Mouse (Mus musculus) midbrain, embryonic 14.5 days (tissue): Measurements from ENCODE around the gene Eml6. TPM values are rescaled to one million over a fixed set of nuclear protein-coding genes. Genes with fewer than 3 reads are reported as not detected.
A peak's percentile ranks its signal among the peaks of the same experiment; 100 is the strongest.

Experiments used
- ATAC-seq: fragments of 200-750 bp; cut with Nextera tagmentation; 2 replicates; pipeline ENCODE4 v1.8.0; 2017; ENCODE audit warnings: moderate number of reproducible peaks, moderate library complexity; ENCODE audit not compliant: low FRiP score, low TSS enrichment
- DNase-seq: peaks from one replicate; pipeline ENCODE4 v3.0.0-alpha.2; 2015
- H3K27ac ChIP-seq: fragments of 300-500 bp; sonication (generic); replicated peaks from 2 replicates; pipeline ENCODE4 v1.5.1; 2014; ENCODE audit warnings: mild to moderate bottlenecking, low read depth, low read length, moderate library complexity
- H3K27me3 ChIP-seq: fragments of 300-500 bp; sonication (generic); 2 replicates; pipeline ENCODE4 v1.6.1; 2014; ENCODE audit warnings: low read length, control low read depth, mixed read lengths; ENCODE audit not compliant: control insufficient read depth, insufficient read depth
- H3K36me3 ChIP-seq: fragments of 300-500 bp; sonication (generic); 2 replicates; pipeline ENCODE4 v1.6.1; 2014; ENCODE audit warnings: low read length, control low read depth; ENCODE audit not compliant: control insufficient read depth, insufficient read depth
- H3K4me1 ChIP-seq: fragments of 300-500 bp; sonication (generic); 2 replicates; pipeline ENCODE4 v1.6.1; 2014; ENCODE audit warnings: mild to moderate bottlenecking, antibody characterized with exemption, low read length, control low read depth; ENCODE audit not compliant: control insufficient read depth, insufficient read depth
- H3K4me2 ChIP-seq: fragments of 300-500 bp; sonication (generic); 2 replicates; pipeline ENCODE4 v1.6.1; 2014; ENCODE audit warnings: mild to moderate bottlenecking, low read length, moderate library complexity
- H3K4me3 ChIP-seq: fragments of 300-500 bp; sonication (generic); replicated peaks from 2 replicates; pipeline ENCODE4 v1.5.1; 2014; ENCODE audit warnings: low read depth, low read length
- H3K9ac ChIP-seq: fragments of 300-500 bp; sonication (generic); replicated peaks from 2 replicates; pipeline ENCODE4 v1.6.1; 2014; ENCODE audit warnings: mild to moderate bottlenecking, low read length, moderate library complexity
- H3K9me3 ChIP-seq: fragments of 300-500 bp; sonication (generic); 2 replicates; pipeline ENCODE4 v1.6.1; 2016; ENCODE audit warnings: low read length, control low read depth, mixed read lengths; ENCODE audit not compliant: control insufficient read depth
- WGBS: fragments of 180-500 bp; shearing (Covaris S2); extraction: QIAGEN DNeasy Blood & Tissue Kit; methylation state at CpG from one replicate; pipeline ENCODE4 v1.1.7; 2014; 5-methylcytosine and 5-hydroxymethylcytosine counted together
- polyA plus RNA-seq: library from polyadenylated mRNA; unstranded; fragments of >200 nt; fragmentation: Nextera tagmentation; extraction: Ambion mirVana; gene quantifications from 2 replicates; pipeline ENCODE4 v1.2.1, GENCODE M21; 2014

Eml6 gene
- polyA plus RNA-seq, 1 experiment from 2014 or later: 6.8 TPM

DNA sequence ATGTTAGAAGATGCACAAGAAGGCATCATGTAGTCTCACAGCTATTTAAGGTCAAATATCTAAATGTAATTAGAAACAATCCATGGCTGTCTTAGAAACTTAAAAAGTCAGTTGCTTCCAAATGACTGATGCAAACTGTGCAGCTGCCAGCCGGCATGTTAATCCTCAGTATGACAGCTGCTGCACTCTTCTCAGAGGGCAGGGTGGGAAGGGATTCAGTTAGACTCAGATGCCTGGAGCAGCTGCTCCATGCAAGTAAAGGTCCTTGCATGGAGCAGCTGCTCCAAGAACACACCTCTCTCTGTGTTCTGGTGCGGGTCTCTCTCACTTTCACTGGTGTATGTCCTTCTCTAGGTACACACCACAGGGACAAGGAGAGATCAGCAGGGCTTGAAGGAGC lies 251.5 kb downstream of the Eml6 start:
- peaks cover 7% of the 10 kb centered on the region; the same call in 1 of the 2 replicates for H3K4me1 ChIP-seq
- H3K9me3 ChIP-seq: no peaks in the 10 kb centered on the region
- H3K27me3 ChIP-seq: no peaks in the 10 kb centered on the region
- H3K36me3 ChIP-seq: no peaks in the 10 kb centered on the region
- peak; percentile 48 for DNase-seq
- no peak overlapping the region for H3K9ac ChIP-seq
- H3K27ac ChIP-seq: peak overlapping the region; percentile 8; the same call in 1 of the 2 replicates
- no peak overlapping the region for H3K4me3 ChIP-seq
- 13% methylated on average over 2 of the region's 2 CpGs for WGBS
- H3K4me2 ChIP-seq: no peak overlapping the region
- ATAC-seq: peak; percentile 68; the same call in 1 of the 2 replicates

GRCm38 (mm10) chr11:29772279-29772678 lies 253.6 kb downstream of the Eml6 start:
- 93% methylated on average over 1 of the region's 1 CpGs for WGBS
- no peak overlapping the region for H3K27ac ChIP-seq
- H3K4me2 ChIP-seq: no peak overlapping the region
- DNase-seq (no peak), ATAC-seq (no peak)
- no peak overlapping the region for H3K9ac ChIP-seq
- H3K4me1 ChIP-seq: peaks cover 7% of the 10 kb centered on the region; the same call in 1 of the 2 replicates
- no peaks in the 10 kb centered on the region for H3K36me3 ChIP-seq
- H3K4me3 ChIP-seq: no peak overlapping the region
- no peaks in the 10 kb centered on the region for H3K9me3 ChIP-seq
- H3K27me3 ChIP-seq: no peaks in the 10 kb centered on the region

DNA sequence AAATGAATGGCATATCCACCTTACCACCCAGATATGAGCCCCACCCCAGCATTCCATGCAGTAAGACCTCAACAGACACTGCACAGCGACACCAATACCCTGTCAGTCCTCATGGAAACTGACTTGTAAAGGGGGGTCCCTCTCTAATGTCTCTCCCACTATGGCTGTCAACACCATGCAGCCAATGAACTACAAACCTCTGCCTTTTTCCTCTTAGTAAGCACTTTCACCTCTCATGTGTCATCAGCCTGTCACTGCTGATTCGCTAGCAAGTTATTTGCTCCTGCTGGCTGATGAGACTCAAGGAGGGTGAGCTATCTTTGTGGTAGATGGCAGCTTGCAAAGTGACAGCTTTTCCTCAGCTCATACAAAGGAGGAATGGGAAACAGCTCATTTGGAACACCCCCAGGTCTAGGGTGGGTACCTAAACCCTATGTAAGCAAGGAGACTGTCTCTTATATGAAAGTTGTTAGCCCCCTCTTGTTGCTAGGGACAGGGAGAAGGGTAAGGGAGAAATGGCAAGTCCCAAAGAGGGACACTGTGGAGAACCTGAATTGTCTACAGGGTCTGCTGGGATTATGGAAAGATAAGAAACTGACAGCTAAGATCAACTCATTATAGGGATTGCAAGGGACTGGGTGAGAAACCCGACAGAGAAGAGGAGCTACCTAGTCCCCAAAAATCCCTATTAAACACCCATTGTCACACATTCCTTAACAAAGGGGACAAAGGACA lies 255.0 kb downstream of the Eml6 start:
- Histone ChIP-seq H3K27ac (no peak overlapping the region), H3K4me1 (peaks cover 7% of the 10 kb centered on the region; the same call in 1 of the 2 replicates), H3K4me3 (no peak overlapping the region), H3K4me2 (no peak overlapping the region), H3K9ac (no peak overlapping the region), H3K9me3 (no peaks in the 10 kb centered on the region), H3K36me3 (no peaks in the 10 kb centered on the region), H3K27me3 (no peaks in the 10 kb centered on the region)
- ATAC-seq (no peak), DNase-seq (no peak)
- WGBS: 73% methylated on average over 3 of the region's 3 CpGs

GRCm38 (mm10) chr11:29768523-29768922 lies 257.3 kb downstream of the Eml6 start:
- H3K4me1 ChIP-seq: no peaks in the 10 kb centered on the region
- no peaks in the 10 kb centered on the region for H3K27me3 ChIP-seq
- H3K4me2 ChIP-seq: no peak overlapping the region
- H3K27ac ChIP-seq: no peak overlapping the region
- no peak for ATAC-seq
- H3K36me3 ChIP-seq: no peaks in the 10 kb centered on the region
- no peaks in the 10 kb centered on the region for H3K9me3 ChIP-seq
- H3K9ac ChIP-seq: no peak overlapping the region
- no peak overlapping the region for H3K4me3 ChIP-seq
- DNase-seq: no peak

GRCm38 (mm10) chr11:29766313-29766982 lies 259.4 kb downstream of the Eml6 start:
- no peaks in the 10 kb centered on the region for H3K4me1 ChIP-seq
- 87% methylated on average over 11 of the region's 11 CpGs for WGBS
- no peak overlapping the region for H3K4me3 ChIP-seq
- H3K27ac ChIP-seq: no peak overlapping the region
- DNase-seq (no peak), ATAC-seq (no peak)
- no peak overlapping the region for H3K9ac ChIP-seq
- no peaks in the 10 kb centered on the region for H3K36me3 ChIP-seq
- no peak overlapping the region for H3K4me2 ChIP-seq
- no peaks in the 10 kb centered on the region for H3K9me3 ChIP-seq
- no peaks in the 10 kb centered on the region for H3K27me3 ChIP-seq

GRCm38 (mm10) chr11:29765063-29765462 lies 260.8 kb downstream of the Eml6 start:
- no peak overlapping the region for H3K4me2 ChIP-seq
- no peak overlapping the region for H3K9ac ChIP-seq
- DNase-seq (no peak), ATAC-seq (no peak)
- no peaks in the 10 kb centered on the region for H3K36me3 ChIP-seq
- H3K27ac ChIP-seq: no peak overlapping the region
- H3K9me3 ChIP-seq: no peaks in the 10 kb centered on the region
- 33% methylated on average over 4 of the region's 4 CpGs for WGBS
- H3K4me1 ChIP-seq: no peaks in the 10 kb centered on the region
- no peaks in the 10 kb centered on the region for H3K27me3 ChIP-seq
- no peak overlapping the region for H3K4me3 ChIP-seq

GRCm38 (mm10) chr11:29762768-29763167 lies 263.1 kb downstream of the Eml6 start:
- Histone ChIP-seq H3K27me3 (no peaks in the 10 kb centered on the region), H3K27ac (no peak overlapping the region), H3K9me3 (no peaks in the 10 kb centered on the region), H3K36me3 (0 out of 2 replicates have a peak, but pooled peaks cover 2% of the 10 kb centered on the region), H3K4me3 (no peak overlapping the region), H3K4me1 (no peaks in the 10 kb centered on the region), H3K4me2 (no peak overlapping the region), H3K9ac (no peak overlapping the region)
- DNase-seq (no peak), ATAC-seq (no peak)
- 95% methylated on average over 1 of the region's 1 CpGs for WGBS

DNA sequence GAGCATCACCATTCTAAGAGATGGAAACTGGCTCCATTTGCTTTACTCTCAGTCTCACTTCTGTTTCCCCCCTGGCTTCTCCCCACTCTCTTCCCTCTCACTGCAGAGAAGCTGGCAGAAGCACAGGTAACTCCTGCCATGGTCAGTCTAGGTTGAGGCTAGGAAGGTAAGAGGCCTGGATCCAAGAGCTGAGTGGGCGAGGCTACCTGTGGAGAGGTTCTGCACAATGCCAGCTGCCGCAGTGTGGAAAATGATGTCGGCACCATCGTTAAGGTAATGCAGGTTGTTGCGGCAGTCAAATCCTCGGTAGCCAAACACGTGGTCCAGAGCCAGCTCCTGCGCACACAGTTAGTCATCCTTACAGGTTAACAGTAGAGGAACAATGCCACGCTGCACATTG lies 264.4 kb downstream of the Eml6 start:
- no peaks in the 10 kb centered on the region for H3K9me3 ChIP-seq
- 0 out of 2 replicates have a peak, but pooled peaks cover 2% of the 10 kb centered on the region for H3K36me3 ChIP-seq
- no peak overlapping the region for H3K4me2 ChIP-seq
- H3K27ac ChIP-seq: no peak overlapping the region
- 97% methylated on average over 9 of the region's 9 CpGs for WGBS
- DNase-seq (no peak), ATAC-seq (no peak)
- H3K4me3 ChIP-seq: no peak overlapping the region
- no peaks in the 10 kb centered on the region for H3K27me3 ChIP-seq
- no peaks in the 10 kb centered on the region for H3K4me1 ChIP-seq
- H3K9ac ChIP-seq: no peak overlapping the region

DNA sequence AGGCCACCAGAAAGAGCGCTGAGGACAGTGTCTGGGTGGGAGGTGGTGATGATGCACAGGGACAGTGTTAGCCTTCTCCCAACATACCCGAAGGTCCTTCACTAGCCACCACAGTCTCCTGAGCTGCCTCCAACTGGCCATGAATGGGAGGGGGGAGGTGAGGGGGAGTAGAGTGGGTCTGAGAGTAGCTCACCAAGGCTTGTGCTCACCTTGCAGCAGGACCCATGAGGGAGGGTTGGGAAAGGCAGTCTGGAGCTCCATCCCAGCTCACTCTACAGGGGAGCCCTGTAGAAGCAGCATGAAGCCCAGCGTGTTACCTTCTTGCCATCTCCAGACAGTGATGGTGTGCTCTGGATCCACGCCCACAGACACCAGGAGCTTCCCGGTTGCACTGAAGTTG lies 267.2 kb downstream of the Eml6 start:
- H3K9ac ChIP-seq: no peak overlapping the region
- no peak overlapping the region for H3K27ac ChIP-seq
- H3K4me3 ChIP-seq: no peak overlapping the region
- 0 out of 2 replicates have a peak, but pooled peaks cover 2% of the 10 kb centered on the region for H3K36me3 ChIP-seq
- no peaks in the 10 kb centered on the region for H3K27me3 ChIP-seq
- DNase-seq (no peak), ATAC-seq (0 out of 2 replicates have a peak, but pooled peaks have one; percentile 34)
- 82% methylated on average over 5 of the region's 5 CpGs for WGBS
- H3K9me3 ChIP-seq: no peaks in the 10 kb centered on the region
- no peak overlapping the region for H3K4me2 ChIP-seq
- no peaks in the 10 kb centered on the region for H3K4me1 ChIP-seq
